Mouse (Mus musculus) embryonic facial prominence, embryonic 13.5 days (tissue): ENCODE measurements around the gene 6030452D12Rik. TPM values are rescaled to one million over a fixed set of nuclear protein-coding genes. Genes with fewer than 3 reads are reported as not detected.
A peak's percentile ranks its signal among the peaks of the same experiment; 100 is the strongest.

Experiments used
- ATAC-seq: fragments of 200-750 bp; cut with Nextera tagmentation; 2 replicates; pipeline ENCODE4 v1.8.0; 2017; ENCODE audit warnings: low read depth; ENCODE audit not compliant: insufficient number of reproducible peaks, insufficient read depth, low FRiP score, low TSS enrichment
- H3K27ac ChIP-seq: fragments of 300-500 bp; sonication (generic); 2 replicates; pipeline ENCODE4 v1.5.1; 2015; ENCODE audit warnings: moderate library complexity, mild to moderate bottlenecking, inconsistent platforms
- H3K27me3 ChIP-seq: fragments of 300-500 bp; sonication (generic); 2 replicates; pipeline ENCODE4 v1.6.1; 2015; ENCODE audit warnings: mild to moderate bottlenecking, inconsistent platforms
- H3K36me3 ChIP-seq: fragments of 300-500 bp; sonication (generic); 2 replicates; pipeline ENCODE4 v1.6.1; 2015; ENCODE audit warnings: mild to moderate bottlenecking, inconsistent platforms
- H3K4me1 ChIP-seq: fragments of 300-500 bp; sonication (generic); 2 replicates; pipeline ENCODE4 v1.6.1; 2015; ENCODE audit warnings: inconsistent platforms
- H3K4me2 ChIP-seq: fragments of 300-500 bp; sonication (generic); 2 replicates; pipeline ENCODE4 v1.6.1; 2015; ENCODE audit warnings: moderate library complexity, mild to moderate bottlenecking, inconsistent platforms
- H3K4me3 ChIP-seq: fragments of 300-500 bp; sonication (generic); 2 replicates; pipeline ENCODE4 v1.5.1; 2015; ENCODE audit warnings: mild to moderate bottlenecking, inconsistent platforms
- H3K9ac ChIP-seq: fragments of 300-500 bp; sonication (generic); 2 replicates; pipeline ENCODE4 v1.6.1; 2015; ENCODE audit warnings: mild to moderate bottlenecking, inconsistent platforms
- H3K9me3 ChIP-seq: fragments of 300-500 bp; sonication (generic); 2 replicates; pipeline ENCODE4 v1.6.1; 2016; ENCODE audit warnings: inconsistent platforms
- WGBS: fragments of 180-500 bp; shearing (Covaris S2); methylation state at CpG from one replicate; pipeline ENCODE4 v1.1.7; 2015; ENCODE audit warnings: mixed read lengths; 5-methylcytosine and 5-hydroxymethylcytosine counted together
- polyA plus RNA-seq: library from polyadenylated mRNA; unstranded; fragments of >200 nt; fragmentation: Nextera tagmentation; extraction: Ambion mirVana; gene quantifications from 2 replicates; pipeline ENCODE4 v1.2.1, GENCODE M21; 2015

The 6030452D12Rik gene
- polyA plus RNA-seq, 1 experiment from 2014 or later, result not detected

DNA sequence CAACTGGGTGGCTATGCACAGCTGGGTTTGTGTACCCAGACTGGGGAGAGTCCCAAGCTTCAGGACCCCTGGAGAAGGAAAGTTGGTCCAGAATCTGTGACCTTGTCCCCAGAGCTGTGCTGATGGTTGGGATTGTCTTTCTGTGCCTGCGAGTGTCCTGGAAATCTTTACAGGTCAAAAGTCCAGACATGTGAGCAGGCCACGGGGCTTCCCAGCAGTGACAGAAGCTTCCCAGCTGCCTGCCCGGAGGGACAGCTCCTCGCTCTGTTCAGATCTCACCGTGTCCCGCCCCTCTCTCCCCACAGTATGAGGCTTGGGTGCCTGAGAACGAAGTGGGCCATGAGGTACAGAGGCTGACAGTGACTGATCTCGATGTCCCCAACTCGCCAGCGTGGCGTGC, 40.7 kb downstream of the 6030452D12Rik start:
- WGBS, result 82% methylated on average over 11 of the region's 11 CpGs
- no peak overlapping the region for H3K27ac ChIP-seq
- no peak for ATAC-seq
- no peak overlapping the region for H3K4me2 ChIP-seq
- H3K9ac ChIP-seq, result no peak overlapping the region
- H3K4me1 ChIP-seq, result peaks cover 13% of the 10 kb centered on the region
- no peaks in the 10 kb centered on the region for H3K27me3 ChIP-seq
- H3K4me3 ChIP-seq, result no peak overlapping the region
- peaks cover 49% of the 10 kb centered on the region for H3K36me3 ChIP-seq
- H3K9me3 ChIP-seq, result no peaks in the 10 kb centered on the region

GRCm38 (mm10) chr8:106543043-106543442, 42.7 kb downstream of the 6030452D12Rik start:
- Histone ChIP-seq H3K9ac (no peak overlapping the region), H3K9me3 (no peaks in the 10 kb centered on the region), H3K4me2 (no peak overlapping the region), H3K4me3 (no peak overlapping the region), H3K4me1 (peaks cover 18% of the 10 kb centered on the region), H3K36me3 (peaks cover 58% of the 10 kb centered on the region), H3K27me3 (no peaks in the 10 kb centered on the region), H3K27ac (peak overlapping the region; percentile 57)
- whole genome bisulfite sequencing, result 25% methylated on average over 8 of the region's 8 CpGs
- ATAC-seq, result no peak

- peaks cover 20% of the 10 kb centered on the region for H3K4me1 ChIP-seq
- no peak overlapping the region for H3K9ac ChIP-seq
- no peak overlapping the region for H3K4me3 ChIP-seq
- H3K36me3 ChIP-seq, result peaks cover 54% of the 10 kb centered on the region
- no peak overlapping the region for H3K27ac ChIP-seq
- H3K4me2 ChIP-seq, result no peak overlapping the region
- WGBS, result 96% methylated on average over 2 of the region's 2 CpGs
- H3K9me3 ChIP-seq, result no peaks in the 10 kb centered on the region
- no peaks in the 10 kb centered on the region for H3K27me3 ChIP-seq
- no peak for ATAC-seq
These were observed 44.8 kb downstream of the 6030452D12Rik start for GRCm38 (mm10) chr8:106545149-106545548.

- no peak overlapping the region for H3K4me2 ChIP-seq
- no peaks in the 10 kb centered on the region for H3K27me3 ChIP-seq
- H3K9ac ChIP-seq, result no peak overlapping the region
- WGBS, result 78% methylated on average over 7 of the region's 7 CpGs
- H3K4me1 ChIP-seq, result peaks cover 20% of the 10 kb centered on the region
- no peaks in the 10 kb centered on the region for H3K9me3 ChIP-seq
- H3K36me3 ChIP-seq, result peaks cover 46% of the 10 kb centered on the region
- no peak overlapping the region for H3K4me3 ChIP-seq
- no peak overlapping the region for H3K27ac ChIP-seq
- no peak for ATAC-seq
These were observed 46.4 kb downstream of the 6030452D12Rik start for GRCm38 (mm10) chr8:106546746-106547145.

DNA sequence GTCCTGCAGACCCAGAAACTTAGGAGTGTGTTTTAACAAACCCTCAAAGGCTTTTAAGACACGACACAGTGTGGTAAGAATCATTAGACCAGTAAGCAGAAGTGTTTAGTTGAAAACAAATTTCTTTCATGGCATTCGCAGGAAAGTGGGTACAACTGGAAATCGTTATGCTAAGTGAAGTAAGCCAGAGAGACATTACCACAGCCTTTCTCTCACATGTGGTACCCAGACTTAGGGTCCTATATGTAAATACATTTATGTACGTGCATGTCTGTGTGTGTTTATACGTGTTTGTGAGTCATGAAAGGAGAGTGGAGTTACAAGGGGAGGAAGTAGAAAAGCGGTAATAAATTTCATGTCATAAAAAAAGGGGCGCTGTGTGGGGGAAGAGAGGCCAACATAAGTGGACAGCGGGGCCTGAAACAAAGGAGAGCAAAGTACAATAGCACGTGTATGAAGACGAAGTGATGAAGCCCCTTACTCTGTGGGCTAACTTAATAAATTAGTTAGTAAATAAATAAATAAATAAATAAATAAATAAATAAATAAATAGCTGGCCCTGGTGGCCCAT, 48.1 kb downstream of the 6030452D12Rik start:
- Histone ChIP-seq H3K27ac (peak overlapping the region; percentile 45; the same call in 1 of the 2 replicates), H3K4me3 (no peak overlapping the region), H3K27me3 (no peaks in the 10 kb centered on the region), H3K9me3 (no peaks in the 10 kb centered on the region), H3K4me1 (peaks cover 10% of the 10 kb centered on the region), H3K4me2 (no peak overlapping the region), H3K9ac (no peak overlapping the region), H3K36me3 (peaks cover 57% of the 10 kb centered on the region)
- ATAC-seq, result no peak
- WGBS, result 49% methylated on average over 10 of the region's 10 CpGs

- H3K27ac ChIP-seq, result no peak overlapping the region
- no peaks in the 10 kb centered on the region for H3K27me3 ChIP-seq
- no peak overlapping the region for H3K4me3 ChIP-seq
- no peak overlapping the region for H3K4me2 ChIP-seq
- H3K36me3 ChIP-seq, result peaks cover 46% of the 10 kb centered on the region
- 0 out of 2 replicates have a peak, but pooled peaks cover 7% of the 10 kb centered on the region for H3K4me1 ChIP-seq
- no peak overlapping the region for H3K9ac ChIP-seq
- H3K9me3 ChIP-seq, result no peaks in the 10 kb centered on the region
- ATAC-seq, result no peak
- WGBS, result 91% methylated on average over 1 of the region's 1 CpGs
These were observed 50.6 kb downstream of the 6030452D12Rik start for GRCm38 (mm10) chr8:106550906-106551305.

GRCm38 (mm10) chr8:106554011-106554410, 53.7 kb downstream of the 6030452D12Rik start:
- H3K36me3 ChIP-seq, result peaks cover 52% of the 10 kb centered on the region
- WGBS, result 94% methylated on average over 5 of the region's 5 CpGs
- H3K9me3 ChIP-seq, result peaks cover 10% of the 10 kb centered on the region
- no peak overlapping the region for H3K4me2 ChIP-seq
- no peak for ATAC-seq
- H3K4me1 ChIP-seq, result no peaks in the 10 kb centered on the region
- H3K27ac ChIP-seq, result no peak overlapping the region
- no peak overlapping the region for H3K9ac ChIP-seq
- no peak overlapping the region for H3K4me3 ChIP-seq
- no peaks in the 10 kb centered on the region for H3K27me3 ChIP-seq

- H3K27me3 ChIP-seq, result no peaks in the 10 kb centered on the region
- no peak overlapping the region for H3K4me2 ChIP-seq
- H3K4me1 ChIP-seq, result peaks cover 3% of the 10 kb centered on the region
- WGBS, result 74% methylated on average over 6 of the region's 7 CpGs
- ATAC-seq, result no peak
- no peak overlapping the region for H3K27ac ChIP-seq
- peaks cover 44% of the 10 kb centered on the region for H3K36me3 ChIP-seq
- H3K9ac ChIP-seq, result no peak overlapping the region
- no peak overlapping the region for H3K4me3 ChIP-seq
- peaks cover 10% of the 10 kb centered on the region for H3K9me3 ChIP-seq
These were observed 55.8 kb downstream of the 6030452D12Rik start for GRCm38 (mm10) chr8:106556068-106556645.

Other genes with a start within 250 kb of the 6030452D12Rik start
- 13.0 and 19.5 TPM in 2 replicates for gene Smpd3, start 162.5 kb upstream of the 6030452D12Rik start, polyA plus RNA-seq
- 31.0 and 34.2 TPM in 2 replicates for gene Zfp90, start 85.2 kb upstream of the 6030452D12Rik start, polyA plus RNA-seq
- gene Cdh3, start 10.4 kb downstream of the 6030452D12Rik start, polyA plus RNA-seq, result 21.5 and 22.3 TPM in 2 replicates
- gene Gm10073, start 72.9 kb downstream of the 6030452D12Rik start, polyA plus RNA-seq, result 9.8 and 34.6 TPM in 2 replicates
- gene Cdh1, start 102.8 kb downstream of the 6030452D12Rik start, polyA plus RNA-seq, result 37.9 and 44.5 TPM in 2 replicates
- 11.3 and 11.5 TPM in 2 replicates for gene Tango6, start 182.5 kb downstream of the 6030452D12Rik start, polyA plus RNA-seq